Mouse (Mus musculus): ENCODE measurements around the gene Ltbp3. TPM values are rescaled to one million over a fixed set of nuclear protein-coding genes. Genes with fewer than 3 reads are reported as not detected.

Ltbp3 gene
- polyA plus RNA-seq, 1 experiment from 2014 or later, result 9.6 TPM

DNA sequence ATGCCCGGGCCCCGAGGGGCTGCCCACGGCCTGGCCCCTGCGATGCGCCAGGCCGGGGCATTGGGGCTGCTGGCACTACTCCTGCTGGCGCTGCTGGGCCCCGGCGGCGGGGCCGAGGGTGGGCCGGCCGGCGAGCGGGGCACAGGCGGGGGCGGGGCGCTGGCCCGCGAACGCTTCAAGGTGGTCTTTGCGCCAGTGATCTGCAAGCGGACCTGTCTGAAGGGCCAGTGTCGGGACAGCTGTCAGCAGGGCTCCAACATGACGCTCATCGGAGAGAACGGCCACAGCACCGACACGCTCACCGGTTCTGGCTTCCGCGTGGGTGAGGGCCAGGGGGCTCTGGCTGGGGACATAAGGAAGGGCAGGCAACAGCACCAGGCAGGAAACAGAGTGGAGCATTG, 1.5 kb downstream of the Ltbp3 start:
- Histone ChIP-seq H3K9me3 (replicated peaks; ENCODE audit: control insufficient read depth, low read length, poor library complexity, severe bottlenecking) (no peaks in the 10 kb centered on the region), H3K4me3 (ENCODE audit: low read depth, low read length) (peak overlapping the region; percentile 50), H3K9ac (ENCODE audit: low read depth, low read length) (peak overlapping the region; percentile 81), H3K36me3 (ENCODE audit: control insufficient read depth, insufficient read depth, low read length) (no peaks in the 10 kb centered on the region), H3K4me1 (ENCODE audit: control insufficient read depth, insufficient read depth, low read length) (peaks cover 26% of the 10 kb centered on the region), H3K27ac (ENCODE audit: low read length) (peak overlapping the region; percentile 72), H3K27me3 (ENCODE audit: control insufficient read depth, insufficient read depth, low read depth, low read length) (peaks cover 14% of the 10 kb centered on the region), H3K4me2 (ENCODE audit: low read length) (peak overlapping the region; percentile 99)
- peak; percentile 44; the same call in 1 of the 2 replicates for ATAC-seq
- WGBS, result 2% methylated on average over 32 of the region's 32 CpGs

DNA sequence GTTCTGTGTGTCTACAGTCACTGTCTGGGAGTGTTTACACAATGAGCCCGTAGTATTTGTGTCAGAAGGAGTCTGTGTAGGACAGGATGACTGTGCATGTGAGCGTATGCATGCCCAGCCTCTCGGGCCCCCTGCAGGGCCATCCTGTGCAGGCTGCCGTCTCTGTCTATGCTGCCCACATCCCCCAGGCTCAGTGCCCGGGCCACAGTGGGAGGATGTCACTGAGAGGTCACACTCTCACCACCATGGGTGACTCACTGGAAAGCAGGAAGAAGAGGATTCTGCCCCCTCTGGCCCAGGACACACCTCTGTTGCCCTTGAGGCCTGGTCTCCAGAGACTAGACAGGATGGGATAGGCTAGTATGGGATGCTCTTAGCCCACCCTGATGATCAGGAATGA, 2.9 kb downstream of the Ltbp3 start:
- no peaks in the 10 kb centered on the region for H3K36me3 ChIP-seq (ENCODE audit: control insufficient read depth, insufficient read depth, low read length)
- peaks cover 26% of the 10 kb centered on the region for H3K4me1 ChIP-seq (ENCODE audit: control insufficient read depth, insufficient read depth, low read length)
- H3K9me3 ChIP-seq (replicated peaks; ENCODE audit: control insufficient read depth, low read length, poor library complexity, severe bottlenecking), result no peaks in the 10 kb centered on the region
- peaks cover 14% of the 10 kb centered on the region for H3K27me3 ChIP-seq (ENCODE audit: control insufficient read depth, insufficient read depth, low read depth, low read length)
- H3K27ac ChIP-seq (ENCODE audit: low read length), result no peak overlapping the region
- no peak overlapping the region for H3K9ac ChIP-seq (ENCODE audit: low read depth, low read length)
- no peak for ATAC-seq
- WGBS, result 62% methylated on average over 5 of the region's 5 CpGs
- no peak overlapping the region for H3K4me3 ChIP-seq (ENCODE audit: low read depth, low read length)
- no peak overlapping the region for H3K4me2 ChIP-seq (ENCODE audit: low read length)

DNA sequence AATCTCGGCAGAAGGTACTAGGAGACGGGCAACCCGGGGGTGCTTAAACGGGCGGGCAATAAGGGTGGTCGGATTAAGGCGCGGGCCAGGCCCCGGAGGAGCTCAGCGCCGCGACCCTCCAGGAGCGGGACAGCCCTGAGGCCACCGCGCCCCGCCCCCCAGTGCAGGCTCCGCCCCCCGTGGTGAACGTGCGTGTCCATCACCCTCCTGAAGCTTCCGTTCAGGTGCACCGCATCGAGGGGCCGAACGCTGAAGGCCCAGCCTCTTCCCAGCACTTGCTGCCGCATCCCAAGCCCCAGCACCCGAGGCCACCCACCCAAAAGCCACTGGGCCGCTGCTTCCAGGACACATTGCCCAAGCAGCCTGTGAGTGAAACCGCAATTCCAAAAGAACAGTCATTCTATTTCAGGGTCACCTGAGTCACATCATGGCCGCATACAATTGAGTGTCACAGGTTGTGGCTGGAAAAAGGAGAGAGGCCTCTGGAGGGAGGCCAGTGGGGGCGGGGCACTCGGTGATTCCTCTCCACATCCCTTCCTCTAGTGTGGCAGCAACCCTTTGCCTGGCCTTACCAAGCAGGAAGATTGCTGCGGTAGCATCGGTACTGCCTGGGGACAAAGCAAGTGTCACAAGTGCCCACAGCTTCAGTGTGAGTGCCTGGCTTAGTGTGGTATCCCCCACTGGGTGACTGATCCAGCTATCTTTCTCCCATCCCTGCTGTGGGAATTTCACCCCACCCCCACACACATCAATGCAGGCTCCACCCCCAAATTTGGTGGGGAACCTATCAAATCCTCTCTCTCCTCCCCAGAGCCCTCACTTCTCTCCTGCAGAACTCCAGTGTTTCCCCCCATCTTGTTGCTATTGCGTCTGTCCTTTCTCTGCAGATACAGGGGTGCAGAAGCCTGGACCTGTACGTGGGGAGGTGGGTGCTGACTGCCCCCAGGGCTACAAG, 5.3 kb downstream of the Ltbp3 start:
- H3K4me3 ChIP-seq (ENCODE audit: low read depth, low read length), result peak overlapping the region; percentile 26
- H3K27ac ChIP-seq (ENCODE audit: low read length), result no peak overlapping the region
- H3K9me3 ChIP-seq (replicated peaks; ENCODE audit: control insufficient read depth, low read length, poor library complexity, severe bottlenecking), result no peaks in the 10 kb centered on the region
- no peaks in the 10 kb centered on the region for H3K36me3 ChIP-seq (ENCODE audit: control insufficient read depth, insufficient read depth, low read length)
- peak; percentile 12; the same call in 1 of the 2 replicates for ATAC-seq
- H3K4me1 ChIP-seq (ENCODE audit: control insufficient read depth, insufficient read depth, low read length), result peaks cover 26% of the 10 kb centered on the region
- WGBS, result 4% methylated on average over 32 of the region's 36 CpGs
- H3K4me2 ChIP-seq (ENCODE audit: low read length), result peak overlapping the region; percentile 53
- peaks cover 26% of the 10 kb centered on the region for H3K27me3 ChIP-seq (ENCODE audit: control insufficient read depth, insufficient read depth, low read depth, low read length)
- H3K9ac ChIP-seq (ENCODE audit: low read depth, low read length), result peak overlapping the region; percentile 45

GRCm38 (mm10) chr19:5746907-5747363, 6.2 kb downstream of the Ltbp3 start:
- WGBS, result 16% methylated on average over 12 of the region's 12 CpGs

GRCm38 (mm10) chr19:5749476-5749875, 8.8 kb downstream of the Ltbp3 start:
- H3K27me3 ChIP-seq (ENCODE audit: control insufficient read depth, insufficient read depth, low read depth, low read length), result peaks cover 45% of the 10 kb centered on the region
- no peak overlapping the region for H3K27ac ChIP-seq (ENCODE audit: low read length)
- H3K36me3 ChIP-seq (ENCODE audit: control insufficient read depth, insufficient read depth, low read length), result no peaks in the 10 kb centered on the region
- no peak overlapping the region for H3K4me2 ChIP-seq (ENCODE audit: low read length)
- 88% methylated on average over 6 of the region's 6 CpGs for WGBS
- no peak for ATAC-seq
- H3K9ac ChIP-seq (ENCODE audit: low read depth, low read length), result no peak overlapping the region
- no peak overlapping the region for H3K4me3 ChIP-seq (ENCODE audit: low read depth, low read length)
- peaks cover 12% of the 10 kb centered on the region for H3K4me1 ChIP-seq (ENCODE audit: control insufficient read depth, insufficient read depth, low read length)
- no peaks in the 10 kb centered on the region for H3K9me3 ChIP-seq (replicated peaks; ENCODE audit: control insufficient read depth, low read length, poor library complexity, severe bottlenecking)

More at GRCm38 (mm10) chr19:5746907-5747363, 6.2 kb downstream of the Ltbp3 start:
- Histone ChIP-seq H3K4me1 (ENCODE audit: control insufficient read depth, insufficient read depth, low read length) (peaks cover 20% of the 10 kb centered on the region), H3K4me2 (ENCODE audit: low read length) (no peak overlapping the region), H3K27me3 (ENCODE audit: control insufficient read depth, insufficient read depth, low read depth, low read length) (peaks cover 35% of the 10 kb centered on the region), H3K36me3 (ENCODE audit: control insufficient read depth, insufficient read depth, low read length) (no peaks in the 10 kb centered on the region), H3K27ac (ENCODE audit: low read length) (no peak overlapping the region), H3K9me3 (replicated peaks; ENCODE audit: control insufficient read depth, low read length, poor library complexity, severe bottlenecking) (no peaks in the 10 kb centered on the region), H3K4me3 (ENCODE audit: low read depth, low read length) (no peak overlapping the region), H3K9ac (ENCODE audit: low read depth, low read length) (no peak overlapping the region)
- peak; percentile 27; the same call in 1 of the 2 replicates for ATAC-seq

DNA sequence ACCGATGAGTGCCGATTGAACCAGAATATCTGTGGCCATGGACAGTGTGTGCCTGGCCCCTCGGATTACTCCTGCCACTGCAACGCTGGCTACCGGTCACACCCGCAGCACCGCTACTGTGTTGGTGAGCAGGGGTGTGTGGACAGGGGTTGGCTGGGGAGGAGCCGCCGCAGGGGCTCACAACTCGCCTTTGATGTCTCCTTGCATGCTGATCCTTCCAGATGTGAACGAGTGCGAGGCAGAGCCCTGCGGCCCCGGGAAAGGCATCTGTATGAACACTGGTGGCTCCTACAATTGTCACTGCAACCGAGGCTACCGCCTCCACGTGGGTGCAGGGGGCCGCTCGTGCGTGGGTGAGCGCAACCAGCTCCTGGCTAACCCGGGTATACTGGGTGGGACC, 10.2 kb downstream of the Ltbp3 start:
- 8% methylated on average over 22 of the region's 22 CpGs for whole genome bisulfite sequencing
- Histone ChIP-seq H3K4me3 (ENCODE audit: low read depth, low read length) (no peak overlapping the region), H3K27me3 (ENCODE audit: control insufficient read depth, insufficient read depth, low read depth, low read length) (peaks cover 43% of the 10 kb centered on the region), H3K27ac (ENCODE audit: low read length) (no peak overlapping the region), H3K9me3 (replicated peaks; ENCODE audit: control insufficient read depth, low read length, poor library complexity, severe bottlenecking) (no peaks in the 10 kb centered on the region), H3K36me3 (ENCODE audit: control insufficient read depth, insufficient read depth, low read length) (no peaks in the 10 kb centered on the region), H3K4me1 (ENCODE audit: control insufficient read depth, insufficient read depth, low read length) (peaks cover 6% of the 10 kb centered on the region), H3K4me2 (ENCODE audit: low read length) (no peak overlapping the region), H3K9ac (ENCODE audit: low read depth, low read length) (peak overlapping the region; percentile 50; the same call in 1 of the 2 replicates)
- ATAC-seq, result no peak

DNA sequence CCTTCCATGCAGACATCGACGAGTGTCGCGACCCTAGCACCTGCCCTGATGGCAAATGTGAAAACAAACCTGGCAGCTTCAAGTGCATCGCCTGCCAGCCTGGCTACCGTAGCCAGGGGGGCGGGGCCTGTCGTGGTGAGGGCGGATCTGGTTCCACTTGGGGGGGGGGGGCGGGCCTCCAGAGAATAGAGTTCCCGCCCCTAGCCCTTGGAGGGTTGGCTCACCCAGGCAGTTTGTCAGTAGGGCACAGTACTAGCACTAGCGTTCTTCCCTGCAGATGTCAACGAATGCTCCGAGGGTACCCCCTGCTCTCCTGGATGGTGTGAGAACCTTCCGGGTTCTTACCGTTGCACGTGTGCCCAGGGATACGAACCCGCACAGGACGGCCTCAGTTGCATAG, 11.0 kb downstream of the Ltbp3 start:
- H3K9me3 ChIP-seq (replicated peaks; ENCODE audit: control insufficient read depth, low read length, poor library complexity, severe bottlenecking), result no peaks in the 10 kb centered on the region
- WGBS, result 8% methylated on average over 20 of the region's 20 CpGs
- H3K9ac ChIP-seq (ENCODE audit: low read depth, low read length), result 0 out of 2 replicates have a peak overlapping the region, but pooled peaks have one; percentile 50
- no peak overlapping the region for H3K4me2 ChIP-seq (ENCODE audit: low read length)
- H3K27me3 ChIP-seq (ENCODE audit: control insufficient read depth, insufficient read depth, low read depth, low read length), result peaks cover 43% of the 10 kb centered on the region
- no peak overlapping the region for H3K27ac ChIP-seq (ENCODE audit: low read length)
- H3K4me1 ChIP-seq (ENCODE audit: control insufficient read depth, insufficient read depth, low read length), result peaks cover 3% of the 10 kb centered on the region; the same call in 1 of the 2 replicates
- no peak overlapping the region for H3K4me3 ChIP-seq (ENCODE audit: low read depth, low read length)
- ATAC-seq, result no peak
- H3K36me3 ChIP-seq (ENCODE audit: control insufficient read depth, insufficient read depth, low read length), result no peaks in the 10 kb centered on the region

- 12% methylated on average over 28 of the region's 29 CpGs for WGBS
- Histone ChIP-seq H3K9ac (ENCODE audit: low read depth, low read length) (peak overlapping the region; percentile 42; the same call in 1 of the 2 replicates), H3K36me3 (ENCODE audit: control insufficient read depth, insufficient read depth, low read length) (peaks cover 24% of the 10 kb centered on the region), H3K4me2 (ENCODE audit: low read length) (peak overlapping the region; percentile 22; the same call in 1 of the 2 replicates), H3K4me3 (ENCODE audit: low read depth, low read length) (no peak overlapping the region), H3K4me1 (ENCODE audit: control insufficient read depth, insufficient read depth, low read length) (peaks cover 6% of the 10 kb centered on the region; the same call in 1 of the 2 replicates), H3K27me3 (ENCODE audit: control insufficient read depth, insufficient read depth, low read depth, low read length) (peaks cover 35% of the 10 kb centered on the region), H3K9me3 (replicated peaks; ENCODE audit: control insufficient read depth, low read length, poor library complexity, severe bottlenecking) (no peaks in the 10 kb centered on the region), H3K27ac (ENCODE audit: low read length) (no peak overlapping the region)
- ATAC-seq, result peak; percentile 37; the same call in 1 of the 2 replicates
These were observed 15.7 kb downstream of the Ltbp3 start for GRCm38 (mm10) chr19:5756321-5756985.

Measured in midbrain, embryonic 16.5 days (tissue).